Mouse (Mus musculus): Measurements from ENCODE around the gene Asic2. TPM values are rescaled to one million over a fixed set of nuclear protein-coding genes. Genes with fewer than 3 reads are reported as not detected.

Asic2 gene
- polyA plus RNA-seq, 1 experiment = 0.08 TPM

DNA sequence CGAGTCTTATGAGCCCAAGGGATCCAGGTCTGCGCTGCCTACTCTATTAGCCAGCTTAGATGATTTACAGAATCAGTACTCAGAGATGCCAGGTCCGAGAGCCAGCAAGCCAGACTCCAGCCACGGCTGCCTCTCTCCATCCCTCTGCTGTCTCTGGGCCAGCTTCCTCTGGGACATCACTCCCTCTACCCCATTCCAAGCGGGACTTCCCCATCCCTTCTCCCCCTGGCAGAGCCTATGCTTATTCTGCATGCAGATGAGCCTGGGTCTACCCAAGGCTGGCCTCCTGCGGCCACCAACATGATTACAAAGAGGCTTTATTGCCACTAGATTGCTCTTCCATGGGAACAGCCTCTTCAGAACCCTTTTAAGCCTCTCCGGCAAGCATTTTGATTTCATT lies 850.2 kb downstream of the Asic2 start:
- WGBS = 46% methylated on average over 7 of the region's 7 CpGs
- no peaks in the 10 kb centered on the region for H3K27me3 ChIP-seq (ENCODE audit: control insufficient read depth, insufficient read depth, low read length)
- H3K27ac ChIP-seq (ENCODE audit: control insufficient read depth, insufficient read depth, low read length) = no peak overlapping the region
- H3K4me3 ChIP-seq (ENCODE audit: control insufficient read depth, insufficient read depth, low read length) = no peak overlapping the region
- no peaks in the 10 kb centered on the region for H3K4me1 ChIP-seq (replicated peaks; ENCODE audit: control insufficient read depth, insufficient read depth, low read length)
- TF ChIP-seq POLR2A (IDR thresholded peaks at IDR 0.05; ENCODE audit: control insufficient read depth, extremely low read depth, insufficient read depth, low read length, poor library complexity) (no peak), CTCF (IDR thresholded peaks at IDR 0.05; ENCODE audit: borderline replicate concordance, control insufficient read depth, extremely low read depth, insufficient read depth, low read length, poor library complexity) (no peak)
- DNase-seq = no peak
- H3K36me3 ChIP-seq (ENCODE audit: control insufficient read depth, insufficient read depth, low read length) = no peaks in the 10 kb centered on the region

DNA sequence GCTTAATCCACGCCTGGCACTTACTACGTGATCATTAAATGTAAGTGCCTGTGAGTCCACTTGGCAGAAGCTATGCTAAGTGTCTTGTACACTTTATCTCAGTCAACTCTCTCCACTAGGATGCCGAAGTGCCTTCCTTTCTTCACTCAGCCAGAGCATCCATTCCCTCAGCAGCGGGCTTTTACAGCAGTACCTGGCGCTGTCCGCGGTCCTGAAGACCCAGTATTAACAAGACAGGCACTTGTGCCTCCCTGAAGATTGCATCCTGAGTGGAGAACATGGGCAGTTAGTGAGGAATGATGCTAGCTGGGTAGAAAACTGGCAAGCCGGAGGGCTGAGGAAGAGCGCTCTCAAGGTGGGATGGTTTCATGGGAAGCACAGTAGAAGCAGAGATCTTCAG lies 852.6 kb downstream of the Asic2 start:
- DNase-seq = no peak
- WGBS = 42% methylated on average over 9 of the region's 9 CpGs
- TF ChIP-seq CTCF (IDR thresholded peaks at IDR 0.05; ENCODE audit: borderline replicate concordance, control insufficient read depth, extremely low read depth, insufficient read depth, low read length, poor library complexity) (no peak), POLR2A (IDR thresholded peaks at IDR 0.05; ENCODE audit: control insufficient read depth, extremely low read depth, insufficient read depth, low read length, poor library complexity) (no peak)
- Histone ChIP-seq H3K36me3 (ENCODE audit: control insufficient read depth, insufficient read depth, low read length) (no peaks in the 10 kb centered on the region), H3K4me1 (replicated peaks; ENCODE audit: control insufficient read depth, insufficient read depth, low read length) (no peaks in the 10 kb centered on the region), H3K4me3 (ENCODE audit: control insufficient read depth, insufficient read depth, low read length) (no peak overlapping the region), H3K27me3 (ENCODE audit: control insufficient read depth, insufficient read depth, low read length) (no peaks in the 10 kb centered on the region), H3K27ac (ENCODE audit: control insufficient read depth, insufficient read depth, low read length) (no peak overlapping the region)

GRCm38 (mm10) chr11:81111626-81112025 lies 856.6 kb downstream of the Asic2 start:
- Histone ChIP-seq H3K4me3 (ENCODE audit: control insufficient read depth, insufficient read depth, low read length) (no peak overlapping the region), H3K27me3 (ENCODE audit: control insufficient read depth, insufficient read depth, low read length) (no peaks in the 10 kb centered on the region), H3K4me1 (replicated peaks; ENCODE audit: control insufficient read depth, insufficient read depth, low read length) (no peaks in the 10 kb centered on the region), H3K27ac (ENCODE audit: control insufficient read depth, insufficient read depth, low read length) (no peak overlapping the region), H3K36me3 (ENCODE audit: control insufficient read depth, insufficient read depth, low read length) (no peaks in the 10 kb centered on the region)
- WGBS = 95% methylated on average over 2 of the region's 2 CpGs
- DNase-seq = no peak
- TF ChIP-seq POLR2A (IDR thresholded peaks at IDR 0.05; ENCODE audit: control insufficient read depth, extremely low read depth, insufficient read depth, low read length, poor library complexity) (no peak), CTCF (IDR thresholded peaks at IDR 0.05; ENCODE audit: borderline replicate concordance, control insufficient read depth, extremely low read depth, insufficient read depth, low read length, poor library complexity) (no peak)

- DNase-seq = no peak
- Histone ChIP-seq H3K4me3 (ENCODE audit: control insufficient read depth, insufficient read depth, low read length) (no peak overlapping the region), H3K27ac (ENCODE audit: control insufficient read depth, insufficient read depth, low read length) (no peak overlapping the region), H3K36me3 (ENCODE audit: control insufficient read depth, insufficient read depth, low read length) (no peaks in the 10 kb centered on the region), H3K27me3 (ENCODE audit: control insufficient read depth, insufficient read depth, low read length) (no peaks in the 10 kb centered on the region), H3K4me1 (replicated peaks; ENCODE audit: control insufficient read depth, insufficient read depth, low read length) (no peaks in the 10 kb centered on the region)
- WGBS = 72% methylated on average over 6 of the region's 6 CpGs
- TF ChIP-seq POLR2A (IDR thresholded peaks at IDR 0.05; ENCODE audit: control insufficient read depth, extremely low read depth, insufficient read depth, low read length, poor library complexity) (no peak), CTCF (IDR thresholded peaks at IDR 0.05; ENCODE audit: borderline replicate concordance, control insufficient read depth, extremely low read depth, insufficient read depth, low read length, poor library complexity) (no peak)
Measured at GRCm38 (mm10) chr11:81110049-81110448, 858.2 kb downstream of the Asic2 start.

GRCm38 (mm10) chr11:81106949-81107348 lies 861.3 kb downstream of the Asic2 start:
- Histone ChIP-seq H3K36me3 (ENCODE audit: control insufficient read depth, insufficient read depth, low read length) (no peaks in the 10 kb centered on the region), H3K27me3 (ENCODE audit: control insufficient read depth, insufficient read depth, low read length) (no peaks in the 10 kb centered on the region), H3K4me3 (ENCODE audit: control insufficient read depth, insufficient read depth, low read length) (no peak overlapping the region), H3K4me1 (replicated peaks; ENCODE audit: control insufficient read depth, insufficient read depth, low read length) (no peaks in the 10 kb centered on the region), H3K27ac (ENCODE audit: control insufficient read depth, insufficient read depth, low read length) (no peak overlapping the region)
- 93% methylated on average over 1 of the region's 1 CpGs for WGBS
- TF ChIP-seq CTCF (IDR thresholded peaks at IDR 0.05; ENCODE audit: borderline replicate concordance, control insufficient read depth, extremely low read depth, insufficient read depth, low read length, poor library complexity) (no peak), POLR2A (IDR thresholded peaks at IDR 0.05; ENCODE audit: control insufficient read depth, extremely low read depth, insufficient read depth, low read length, poor library complexity) (no peak)
- no peak for DNase-seq

- DNase-seq = no peak
- no peaks in the 10 kb centered on the region for H3K36me3 ChIP-seq (ENCODE audit: control insufficient read depth, insufficient read depth, low read length)
- H3K27me3 ChIP-seq (ENCODE audit: control insufficient read depth, insufficient read depth, low read length) = no peaks in the 10 kb centered on the region
- TF ChIP-seq POLR2A (IDR thresholded peaks at IDR 0.05; ENCODE audit: control insufficient read depth, extremely low read depth, insufficient read depth, low read length, poor library complexity) (no peak), CTCF (IDR thresholded peaks at IDR 0.05; ENCODE audit: borderline replicate concordance, control insufficient read depth, extremely low read depth, insufficient read depth, low read length, poor library complexity) (no peak)
- H3K4me1 ChIP-seq (replicated peaks; ENCODE audit: control insufficient read depth, insufficient read depth, low read length) = no peaks in the 10 kb centered on the region
- no peak overlapping the region for H3K4me3 ChIP-seq (ENCODE audit: control insufficient read depth, insufficient read depth, low read length)
- H3K27ac ChIP-seq (ENCODE audit: control insufficient read depth, insufficient read depth, low read length) = no peak overlapping the region
- WGBS = 81% methylated on average over 6 of the region's 6 CpGs
Measured at GRCm38 (mm10) chr11:81100829-81101228, 867.4 kb downstream of the Asic2 start.

DNA sequence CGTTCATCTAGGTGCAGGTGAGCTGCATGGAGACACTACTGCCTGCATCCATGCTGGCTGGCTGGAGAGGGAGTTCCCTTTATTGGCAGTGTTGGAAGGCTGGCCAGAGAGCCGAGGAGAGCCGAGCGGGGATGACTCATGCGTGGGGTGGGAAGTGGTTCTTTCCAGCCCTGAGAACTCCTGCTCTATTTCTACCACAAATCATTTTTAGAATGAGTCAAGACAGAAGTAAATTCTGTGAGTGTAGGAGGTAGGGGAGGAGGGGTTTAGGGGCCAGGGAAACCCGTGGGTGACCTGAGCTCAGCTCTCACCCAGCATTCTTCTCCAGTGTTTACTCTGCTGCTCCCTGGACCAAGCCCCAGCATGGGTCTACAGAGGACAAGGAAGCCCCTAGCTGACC lies 872.2 kb downstream of the Asic2 start:
- Histone ChIP-seq H3K4me3 (ENCODE audit: control insufficient read depth, insufficient read depth, low read length) (no peak overlapping the region), H3K4me1 (replicated peaks; ENCODE audit: control insufficient read depth, insufficient read depth, low read length) (no peaks in the 10 kb centered on the region), H3K36me3 (ENCODE audit: control insufficient read depth, insufficient read depth, low read length) (no peaks in the 10 kb centered on the region), H3K27me3 (ENCODE audit: control insufficient read depth, insufficient read depth, low read length) (no peaks in the 10 kb centered on the region), H3K27ac (ENCODE audit: control insufficient read depth, insufficient read depth, low read length) (no peak overlapping the region)
- no peak for DNase-seq
- TF ChIP-seq CTCF (IDR thresholded peaks at IDR 0.05; ENCODE audit: borderline replicate concordance, control insufficient read depth, extremely low read depth, insufficient read depth, low read length, poor library complexity) (no peak), POLR2A (IDR thresholded peaks at IDR 0.05; ENCODE audit: control insufficient read depth, extremely low read depth, insufficient read depth, low read length, poor library complexity) (no peak)
- WGBS = 20% methylated on average over 6 of the region's 6 CpGs
